Mouse (Mus musculus) lung, postnatal 10 days (tissue): ENCODE measurements around the gene 1700025G04Rik.

Source experiments
- DNase-seq: peaks from one replicate; pipeline ENCODE4 v3.0.0; 2021

The 1700025G04Rik gene

DNA sequence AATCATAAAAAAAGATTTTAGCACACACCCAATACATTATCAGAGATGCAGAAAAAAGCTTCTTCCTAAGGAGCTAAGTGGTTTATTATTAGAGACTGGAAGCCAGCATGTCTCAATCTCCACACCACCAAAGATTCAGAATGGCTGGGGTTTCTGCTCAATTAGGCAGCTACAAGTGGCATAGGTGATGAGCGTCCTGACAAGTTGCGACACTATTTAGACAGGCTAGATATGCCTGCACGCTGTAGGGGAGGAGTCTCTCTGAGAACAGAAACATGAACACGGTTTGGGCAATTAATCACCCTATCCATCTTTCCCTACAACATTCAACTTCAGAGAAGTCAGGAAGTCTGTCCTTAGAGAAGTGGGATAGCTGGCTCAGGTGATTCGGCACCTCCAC lies 134.1 kb downstream of the 1700025G04Rik start:
- no peak for DNase-seq

DNA sequence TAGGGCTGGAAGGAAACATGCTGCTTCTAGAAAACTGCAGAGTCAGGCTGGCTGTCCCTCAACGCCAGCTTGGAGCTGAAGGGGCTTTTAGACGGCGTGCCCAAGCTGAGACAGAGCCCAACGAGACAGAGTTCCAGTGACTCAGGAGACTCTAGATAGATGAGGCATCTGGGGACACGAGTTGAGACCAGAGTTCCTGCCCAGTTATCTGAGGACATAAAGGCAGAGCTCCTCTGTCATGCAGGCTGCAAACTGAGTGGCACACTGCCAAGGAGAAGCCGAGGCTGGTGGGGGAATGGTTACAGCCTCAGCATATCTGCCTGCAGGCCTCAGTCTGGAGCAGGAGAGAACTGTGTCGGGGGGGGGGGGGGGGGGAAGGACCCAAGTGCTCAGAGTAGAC lies 136.4 kb downstream of the 1700025G04Rik start:
- peak; percentile 81 for DNase-seq

GRCm38 (mm10) chr1:151948065-151948464 lies 141.9 kb downstream of the 1700025G04Rik start:
- peak; percentile 33 for DNase-seq

- peak; percentile 7 for DNase-seq
Measured at GRCm38 (mm10) chr1:151947571-151947970, 142.4 kb downstream of the 1700025G04Rik start.

DNA sequence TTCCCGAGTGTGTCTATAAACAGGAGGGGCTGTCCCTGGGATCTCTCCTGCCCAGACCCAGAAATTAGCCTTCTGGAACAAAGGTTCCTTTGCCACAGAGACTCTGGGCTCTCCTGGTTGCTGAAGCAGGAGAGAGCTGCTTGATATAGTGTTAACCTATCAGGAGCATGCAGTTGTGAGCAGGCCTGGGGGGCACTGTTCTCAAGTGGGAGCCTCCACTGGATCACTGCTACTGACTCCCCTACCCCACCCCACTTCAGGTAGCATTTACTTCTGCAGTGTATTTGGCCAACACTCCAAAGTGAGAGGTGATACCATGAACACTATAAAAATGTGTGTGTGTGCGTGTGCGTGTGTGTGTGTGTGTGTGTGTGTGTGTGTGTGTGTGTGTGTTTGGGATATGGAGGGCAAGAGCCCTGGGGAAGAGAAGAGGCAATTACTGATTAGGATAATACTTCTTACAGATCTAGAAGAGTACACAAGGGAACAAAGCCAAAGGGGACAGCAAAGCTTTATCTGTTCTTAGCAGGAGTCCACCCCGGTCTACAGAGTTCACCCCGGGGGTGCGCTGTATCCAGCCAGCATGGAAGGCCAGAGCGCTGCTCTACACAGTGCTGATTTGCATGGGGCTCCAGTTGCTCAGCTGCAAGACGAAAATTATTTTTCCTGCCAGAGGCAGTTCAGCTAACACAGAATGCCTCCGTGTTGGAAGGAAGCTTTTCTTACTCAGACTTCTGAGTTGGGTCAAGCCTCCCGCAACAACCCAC lies 145.3 kb downstream of the 1700025G04Rik start:
- no peak for DNase-seq

DNA sequence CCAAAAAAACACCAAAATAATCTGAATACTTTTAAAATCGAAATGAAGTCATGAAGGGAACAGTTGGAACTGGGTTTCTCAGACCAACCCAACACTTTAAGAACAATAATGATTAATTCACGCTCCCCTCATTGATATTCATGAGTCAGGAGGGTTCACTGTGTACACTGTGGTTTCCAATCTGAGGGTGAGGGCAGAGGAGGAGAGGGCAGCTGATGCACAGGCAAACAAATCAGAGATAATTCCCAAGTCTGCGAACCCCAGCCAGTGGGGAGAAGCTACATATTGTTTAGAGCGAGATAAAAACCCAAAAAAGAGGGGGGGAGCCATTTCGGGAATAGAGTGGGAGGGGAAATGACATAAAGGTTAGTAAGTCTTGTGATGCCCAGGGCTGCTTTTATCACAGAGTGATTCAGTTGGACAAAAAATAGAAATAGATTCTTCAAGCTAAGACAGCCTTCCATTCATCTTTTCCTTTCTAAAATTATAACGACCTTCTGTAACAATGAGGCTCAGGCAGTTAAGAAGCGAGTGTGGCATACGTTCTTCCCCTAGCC lies 146.2 kb downstream of the 1700025G04Rik start:
- DNase-seq: no peak

DNA sequence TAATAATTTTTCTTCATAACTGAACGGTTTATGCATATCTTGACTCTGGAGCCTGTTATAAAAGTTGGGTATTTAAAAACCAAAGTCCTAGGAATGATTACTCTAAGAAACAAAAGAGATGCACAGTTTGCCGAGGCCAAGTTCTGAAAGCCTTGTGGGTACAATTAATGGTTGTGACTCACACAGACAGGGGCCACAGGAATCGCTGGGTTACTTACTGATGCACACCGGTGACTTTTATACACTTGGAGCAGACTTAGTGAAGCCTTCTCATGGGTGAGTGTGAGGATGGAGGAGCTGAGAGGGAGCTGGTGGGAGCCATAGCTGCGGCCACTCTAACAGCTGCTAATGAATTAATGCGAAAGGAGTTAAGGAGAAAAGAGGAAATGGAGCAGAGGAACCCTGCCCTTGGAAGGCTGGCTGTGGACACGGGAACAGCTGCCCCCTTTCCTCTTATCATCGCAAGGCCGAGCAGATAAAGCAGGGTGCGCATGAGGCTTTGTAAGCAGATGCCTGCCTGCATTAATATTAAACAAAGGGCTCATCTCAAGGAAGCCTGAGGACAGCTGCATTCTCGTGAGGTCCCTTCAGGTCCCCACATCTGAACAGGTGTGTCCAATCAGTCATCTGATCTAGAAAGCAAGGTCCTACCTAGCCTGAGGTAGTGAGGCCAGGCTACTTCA lies 146.8 kb downstream of the 1700025G04Rik start:
- no peak for DNase-seq

GRCm38 (mm10) chr1:151939987-151940386 lies 149.9 kb downstream of the 1700025G04Rik start:
- no peak for DNase-seq

GRCm38 (mm10) chr1:151939510-151939909 lies 150.4 kb downstream of the 1700025G04Rik start:
- no peak for DNase-seq

DNA sequence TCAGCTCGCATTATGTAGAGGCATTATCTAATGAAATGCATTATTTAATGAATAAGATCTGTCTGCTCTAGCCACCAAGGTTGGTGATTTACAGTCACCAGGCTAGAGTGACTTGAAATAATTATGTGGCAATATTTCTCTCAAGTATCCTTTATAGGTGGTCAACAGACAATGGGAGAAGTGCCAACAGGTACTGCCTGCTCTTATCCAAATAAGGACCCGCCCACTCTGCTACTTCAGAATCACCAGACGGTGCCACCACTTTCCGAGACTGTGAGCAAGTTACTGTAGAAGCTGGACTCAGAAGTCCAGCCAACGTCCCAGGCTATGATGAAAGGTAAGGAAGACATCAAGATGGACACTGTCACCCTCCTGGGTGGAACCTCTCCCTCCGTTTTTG lies 156.3 kb downstream of the 1700025G04Rik start:
- DNase-seq: peak; percentile 27

GRCm38 (mm10) chr1:151926826-151927225 lies 163.1 kb downstream of the 1700025G04Rik start:
- DNase-seq: peak; percentile 16

DNA sequence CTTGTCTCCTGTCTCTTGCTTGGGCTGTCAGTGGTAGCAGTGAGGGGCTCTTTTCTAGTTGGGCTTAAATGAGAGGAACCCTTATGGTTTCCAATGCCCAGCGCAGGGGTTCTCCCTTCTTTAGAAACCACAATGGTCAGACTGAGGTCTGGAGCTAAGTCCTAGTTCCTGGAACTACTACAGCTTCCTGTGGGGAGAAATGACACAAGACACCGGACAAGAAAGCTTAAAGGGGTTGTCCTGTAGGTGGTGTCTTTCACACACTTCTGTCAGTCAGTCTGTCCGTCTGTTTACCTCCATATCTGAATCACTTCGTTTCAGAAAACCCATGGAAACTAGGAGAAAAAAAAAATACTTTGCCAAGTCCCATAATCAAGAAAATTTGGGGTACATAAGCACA lies 163.8 kb downstream of the 1700025G04Rik start:
- DNase-seq: no peak

DNA sequence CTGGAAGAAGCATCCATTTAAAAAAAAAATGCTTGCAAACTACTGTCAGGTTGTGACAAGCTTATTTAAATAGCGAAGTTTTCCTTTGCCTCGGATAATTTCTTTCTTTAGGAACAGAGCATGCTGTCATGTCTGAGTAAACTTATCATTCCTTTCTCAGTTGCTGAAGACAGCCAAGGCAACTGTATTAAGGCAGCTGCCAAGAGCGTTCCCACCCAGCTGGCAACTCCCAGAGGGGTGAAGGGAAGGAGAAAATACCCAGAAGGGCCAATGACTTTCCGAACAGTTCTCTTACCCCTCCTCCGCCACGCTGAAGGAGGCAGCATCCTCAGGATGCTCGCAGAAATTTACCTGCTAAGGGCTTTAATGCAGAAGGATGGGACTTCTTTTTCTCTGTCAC lies 164.2 kb downstream of the 1700025G04Rik start:
- peak; percentile 66 for DNase-seq

DNA sequence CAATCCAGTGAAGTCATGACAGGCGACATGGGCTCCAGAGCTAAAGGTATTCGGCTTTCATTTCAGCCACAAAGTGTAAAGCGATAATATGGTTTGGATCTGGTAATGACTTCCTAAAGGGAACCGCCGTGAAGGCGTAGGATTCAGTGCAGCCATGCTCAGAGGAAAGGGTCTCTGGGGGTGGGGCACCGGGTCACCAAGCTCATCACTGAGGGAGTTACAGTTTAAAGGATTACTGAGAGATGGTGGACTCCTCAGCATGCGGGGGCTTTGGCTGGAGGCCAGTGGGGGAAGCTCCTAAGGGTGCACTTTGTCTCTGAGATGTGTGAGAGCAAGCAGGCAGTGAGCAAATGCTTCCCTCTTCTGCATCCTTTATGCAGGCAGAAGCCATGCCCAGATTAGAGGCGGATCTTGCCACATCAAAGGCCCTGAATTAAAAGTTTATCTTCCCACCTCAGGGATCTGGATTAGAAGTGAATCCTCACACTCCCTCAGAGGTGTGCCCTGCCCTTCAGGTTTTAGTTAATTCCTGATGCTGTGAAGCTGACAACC lies 171.0 kb downstream of the 1700025G04Rik start:
- DNase-seq: no peak

- no peak for DNase-seq
Measured at GRCm38 (mm10) chr1:151917736-151918135, 172.2 kb downstream of the 1700025G04Rik start.

DNA sequence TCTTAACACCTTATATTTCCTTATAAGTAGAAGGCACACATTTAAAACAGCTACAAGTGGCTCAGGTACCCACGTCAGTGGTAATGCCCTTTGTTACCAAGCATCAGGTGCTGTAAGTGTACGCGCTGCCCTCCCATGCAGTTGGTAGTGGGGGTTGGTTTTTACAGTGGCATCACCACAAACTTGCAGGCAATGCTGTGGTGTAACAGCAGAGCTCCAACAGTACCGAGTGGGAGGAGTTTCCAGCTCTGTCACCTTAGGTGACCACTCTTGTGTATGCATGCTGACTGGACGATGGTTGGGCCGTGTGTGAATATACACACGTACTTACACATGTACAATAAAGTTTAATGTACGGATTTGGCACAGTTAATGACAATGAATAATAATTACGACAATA lies 175.4 kb downstream of the 1700025G04Rik start:
- no peak for DNase-seq

GRCm38 (mm10) chr1:151907014-151907413 lies 182.9 kb downstream of the 1700025G04Rik start:
- no peak for DNase-seq

DNA sequence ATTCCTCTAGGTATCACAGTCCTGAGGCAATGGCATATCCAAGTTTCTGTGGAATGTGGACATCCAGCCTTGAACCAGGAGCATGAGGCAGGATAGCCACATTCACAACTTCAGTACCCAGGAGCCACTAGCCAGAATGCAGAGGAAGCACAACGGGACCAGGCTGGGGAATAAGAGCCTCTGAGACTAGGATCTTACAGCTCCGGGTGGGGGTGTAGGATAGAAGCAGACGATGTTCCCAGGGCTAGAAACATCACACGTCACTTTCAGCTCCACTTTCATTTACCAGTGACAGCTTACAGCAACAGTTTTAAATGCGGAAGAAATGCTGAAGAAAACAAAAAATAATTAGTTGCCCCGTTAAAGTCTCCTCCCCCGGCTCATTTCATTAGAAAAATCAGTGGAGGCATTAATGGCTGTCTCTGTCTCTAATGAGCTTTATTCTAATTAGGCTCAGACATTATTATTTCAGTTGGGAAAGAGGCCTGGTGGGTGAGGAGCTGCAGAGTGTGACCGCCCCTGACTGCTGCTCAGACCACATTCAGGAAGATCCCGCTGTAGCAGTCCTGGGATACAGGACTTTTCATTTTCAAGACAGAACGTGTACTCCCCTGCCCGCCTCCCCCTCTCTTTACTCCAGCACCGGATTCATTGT lies 189.1 kb downstream of the 1700025G04Rik start:
- no peak for DNase-seq

- DNase-seq: no peak
Measured at GRCm38 (mm10) chr1:151899964-151900363, 190.0 kb downstream of the 1700025G04Rik start.

- DNase-seq: no peak
Measured at GRCm38 (mm10) chr1:151895406-151895805, 194.5 kb downstream of the 1700025G04Rik start.

GRCm38 (mm10) chr1:151893976-151894375 lies 195.9 kb downstream of the 1700025G04Rik start:
- no peak for DNase-seq

DNA sequence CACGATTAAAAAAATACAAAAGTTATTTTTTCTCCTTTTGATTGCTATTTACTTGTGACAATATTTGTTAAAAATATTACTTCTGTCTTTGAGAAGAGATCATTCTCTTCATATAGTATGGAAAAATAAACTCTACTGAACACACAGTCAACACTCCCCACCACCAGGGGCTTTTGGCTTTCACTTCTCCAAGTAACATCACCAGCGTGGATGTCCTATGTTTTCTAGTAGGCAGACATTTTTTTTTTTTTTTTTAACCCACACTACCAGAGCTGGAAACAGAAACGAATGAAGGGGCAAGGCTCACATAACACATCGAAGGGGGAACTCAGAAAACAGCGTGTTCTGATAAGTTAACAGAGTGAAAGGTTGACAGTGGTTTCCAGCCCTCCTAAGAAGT lies 197.9 kb downstream of the 1700025G04Rik start:
- no peak for DNase-seq

- peak; percentile 51 for DNase-seq
Measured at GRCm38 (mm10) chr1:151891194-151891593, 198.7 kb downstream of the 1700025G04Rik start.
